Mouse (Mus musculus): ENCODE measurements around the gene Klhl36. TPM values are rescaled to one million over a fixed set of nuclear protein-coding genes. Genes with fewer than 3 reads are reported as not detected.

Klhl36 gene
- polyA plus RNA-seq, 1 experiment from 2014 or later = 13.0 TPM

GRCm38 (mm10) chr8:119853521-119853920 is 8.5 kb upstream of the Klhl36 start:
- no peak overlapping the region for H3K9ac ChIP-seq (replicated peaks)
- H3K36me3 ChIP-seq = no peaks in the 10 kb centered on the region
- H3K9me3 ChIP-seq = no peaks in the 10 kb centered on the region
- ATAC-seq = no peak
- no peaks in the 10 kb centered on the region for H3K27me3 ChIP-seq
- no peak overlapping the region for H3K27ac ChIP-seq
- WGBS = 57% methylated on average over 8 of the region's 8 CpGs
- no peak overlapping the region for H3K4me2 ChIP-seq (replicated peaks)
- H3K4me3 ChIP-seq (replicated peaks) = no peak overlapping the region
- no peaks in the 10 kb centered on the region for H3K4me1 ChIP-seq (replicated peaks)

GRCm38 (mm10) chr8:119854035-119854434 is 8.0 kb upstream of the Klhl36 start:
- Histone ChIP-seq H3K4me3 (replicated peaks) (no peak overlapping the region), H3K4me1 (replicated peaks) (no peaks in the 10 kb centered on the region), H3K27ac (no peak overlapping the region), H3K9ac (replicated peaks) (no peak overlapping the region), H3K4me2 (replicated peaks) (no peak overlapping the region), H3K36me3 (no peaks in the 10 kb centered on the region), H3K9me3 (no peaks in the 10 kb centered on the region), H3K27me3 (no peaks in the 10 kb centered on the region)
- 24% methylated on average over 5 of the region's 5 CpGs for WGBS
- ATAC-seq = no peak

- no peak overlapping the region for H3K9ac ChIP-seq (replicated peaks)
- H3K4me3 ChIP-seq (replicated peaks) = no peak overlapping the region
- H3K27me3 ChIP-seq = no peaks in the 10 kb centered on the region
- ATAC-seq = no peak
- H3K36me3 ChIP-seq = no peaks in the 10 kb centered on the region
- H3K9me3 ChIP-seq = no peaks in the 10 kb centered on the region
- H3K4me1 ChIP-seq (replicated peaks) = no peaks in the 10 kb centered on the region
- 88% methylated on average over 5 of the region's 5 CpGs for WGBS
- no peak overlapping the region for H3K27ac ChIP-seq
- no peak overlapping the region for H3K4me2 ChIP-seq (replicated peaks)
These were observed 6.4 kb upstream of the Klhl36 start for GRCm38 (mm10) chr8:119855656-119856055.

- H3K27me3 ChIP-seq = no peaks in the 10 kb centered on the region
- no peak overlapping the region for H3K9ac ChIP-seq (replicated peaks)
- no peak overlapping the region for H3K27ac ChIP-seq
- H3K4me2 ChIP-seq (replicated peaks) = no peak overlapping the region
- peaks cover 8% of the 10 kb centered on the region for H3K4me1 ChIP-seq (replicated peaks)
- no peak overlapping the region for H3K4me3 ChIP-seq (replicated peaks)
- no peak for ATAC-seq
- H3K9me3 ChIP-seq = no peaks in the 10 kb centered on the region
- 79% methylated on average over 6 of the region's 6 CpGs for WGBS
- no peaks in the 10 kb centered on the region for H3K36me3 ChIP-seq
These were observed 4.3 kb upstream of the Klhl36 start for GRCm38 (mm10) chr8:119857767-119858166.

GRCm38 (mm10) chr8:119862390-119862734 is 296 bp downstream of the Klhl36 start:
- Histone ChIP-seq H3K27ac (peak overlapping the region; percentile 58; the same call in 1 of the 2 replicates), H3K4me3 (replicated peaks) (peak overlapping the region; percentile 78), H3K4me2 (replicated peaks) (peak overlapping the region; percentile 87), H3K9ac (replicated peaks) (peak overlapping the region; percentile 81), H3K27me3 (peaks cover 4% of the 10 kb centered on the region; the same call in 1 of the 2 replicates), H3K4me1 (replicated peaks) (peaks cover 17% of the 10 kb centered on the region), H3K9me3 (no peaks in the 10 kb centered on the region), H3K36me3 (0 out of 2 replicates have a peak, but pooled peaks cover 3% of the 10 kb centered on the region)
- 1% methylated on average over 19 of the region's 19 CpGs for WGBS
- no peak for ATAC-seq

GRCm38 (mm10) chr8:119862749-119863148 is 683 bp downstream of the Klhl36 start:
- peak overlapping the region; percentile 81 for H3K9ac ChIP-seq (replicated peaks)
- H3K27ac ChIP-seq = no peak overlapping the region
- peak overlapping the region; percentile 78 for H3K4me3 ChIP-seq (replicated peaks)
- 0 out of 2 replicates have a peak, but pooled peaks cover 3% of the 10 kb centered on the region for H3K36me3 ChIP-seq
- H3K4me2 ChIP-seq (replicated peaks) = peak overlapping the region; percentile 87
- no peaks in the 10 kb centered on the region for H3K9me3 ChIP-seq
- H3K27me3 ChIP-seq = peaks cover 4% of the 10 kb centered on the region; the same call in 1 of the 2 replicates
- no peak for ATAC-seq
- 10% methylated on average over 6 of the region's 6 CpGs for WGBS
- peaks cover 17% of the 10 kb centered on the region for H3K4me1 ChIP-seq (replicated peaks)

- Histone ChIP-seq H3K4me1 (replicated peaks) (no peaks in the 10 kb centered on the region), H3K27ac (no peak overlapping the region), H3K27me3 (no peaks in the 10 kb centered on the region), H3K36me3 (peaks cover 54% of the 10 kb centered on the region), H3K4me3 (replicated peaks) (no peak overlapping the region), H3K4me2 (replicated peaks) (no peak overlapping the region), H3K9me3 (peaks cover 8% of the 10 kb centered on the region), H3K9ac (replicated peaks) (no peak overlapping the region)
- no peak for ATAC-seq
- 80% methylated on average over 20 of the region's 20 CpGs for WGBS
These were observed 7.5 kb downstream of the Klhl36 start for GRCm38 (mm10) chr8:119869616-119870015.

- Histone ChIP-seq H3K4me2 (replicated peaks) (no peak overlapping the region), H3K4me1 (replicated peaks) (no peaks in the 10 kb centered on the region), H3K27ac (no peak overlapping the region), H3K9me3 (peaks cover 8% of the 10 kb centered on the region), H3K27me3 (no peaks in the 10 kb centered on the region), H3K9ac (replicated peaks) (no peak overlapping the region), H3K4me3 (replicated peaks) (no peak overlapping the region), H3K36me3 (peaks cover 78% of the 10 kb centered on the region)
- 98% methylated on average over 1 of the region's 1 CpGs for WGBS
- ATAC-seq = no peak
These were observed 11.1 kb downstream of the Klhl36 start for GRCm38 (mm10) chr8:119873181-119873580.

GRCm38 (mm10) chr8:119881301-119881700 is 19.2 kb downstream of the Klhl36 start:
- no peak for ATAC-seq
- WGBS = 73% methylated on average over 6 of the region's 6 CpGs
- Histone ChIP-seq H3K9me3 (no peaks in the 10 kb centered on the region), H3K4me1 (replicated peaks) (peaks cover 7% of the 10 kb centered on the region; the same call in 1 of the 2 replicates), H3K36me3 (peaks cover 21% of the 10 kb centered on the region), H3K4me3 (replicated peaks) (no peak overlapping the region), H3K4me2 (replicated peaks) (no peak overlapping the region), H3K27ac (no peak overlapping the region), H3K9ac (replicated peaks) (no peak overlapping the region), H3K27me3 (no peaks in the 10 kb centered on the region)

GRCm38 (mm10) chr8:119881917-119882316 is 19.9 kb downstream of the Klhl36 start:
- H3K4me3 ChIP-seq (replicated peaks) = no peak overlapping the region
- H3K9ac ChIP-seq (replicated peaks) = no peak overlapping the region
- H3K4me1 ChIP-seq (replicated peaks) = peaks cover 7% of the 10 kb centered on the region; the same call in 1 of the 2 replicates
- peaks cover 15% of the 10 kb centered on the region for H3K36me3 ChIP-seq
- H3K9me3 ChIP-seq = no peaks in the 10 kb centered on the region
- H3K27me3 ChIP-seq = no peaks in the 10 kb centered on the region
- WGBS = 80% methylated on average over 8 of the region's 8 CpGs
- ATAC-seq = no peak
- H3K4me2 ChIP-seq (replicated peaks) = no peak overlapping the region
- no peak overlapping the region for H3K27ac ChIP-seq

- WGBS = 95% methylated on average over 7 of the region's 7 CpGs
- Histone ChIP-seq H3K9me3 (no peaks in the 10 kb centered on the region), H3K4me2 (replicated peaks) (no peak overlapping the region), H3K4me3 (replicated peaks) (no peak overlapping the region), H3K36me3 (peaks cover 3% of the 10 kb centered on the region; the same call in 1 of the 2 replicates), H3K4me1 (replicated peaks) (peaks cover 13% of the 10 kb centered on the region), H3K27ac (no peak overlapping the region), H3K9ac (replicated peaks) (no peak overlapping the region), H3K27me3 (no peaks in the 10 kb centered on the region)
- ATAC-seq = no peak
These were observed 21.2 kb downstream of the Klhl36 start for GRCm38 (mm10) chr8:119883281-119883680.

GRCm38 (mm10) chr8:119885612-119886011 is 23.5 kb downstream of the Klhl36 start:
- no peak overlapping the region for H3K9ac ChIP-seq (replicated peaks)
- WGBS = 27% methylated on average over 3 of the region's 3 CpGs
- H3K4me1 ChIP-seq (replicated peaks) = peaks cover 13% of the 10 kb centered on the region
- no peaks in the 10 kb centered on the region for H3K36me3 ChIP-seq
- no peaks in the 10 kb centered on the region for H3K27me3 ChIP-seq
- H3K4me3 ChIP-seq (replicated peaks) = no peak overlapping the region
- 0 out of 2 replicates have a peak overlapping the region, but pooled peaks have one; percentile 7 for H3K27ac ChIP-seq
- H3K9me3 ChIP-seq = no peaks in the 10 kb centered on the region
- no peak overlapping the region for H3K4me2 ChIP-seq (replicated peaks)
- no peak for ATAC-seq

GRCm38 (mm10) chr8:119887130-119887529 is 25.1 kb downstream of the Klhl36 start:
- no peaks in the 10 kb centered on the region for H3K9me3 ChIP-seq
- no peaks in the 10 kb centered on the region for H3K27me3 ChIP-seq
- no peak for ATAC-seq
- no peak overlapping the region for H3K4me3 ChIP-seq (replicated peaks)
- no peak overlapping the region for H3K4me2 ChIP-seq (replicated peaks)
- peaks cover 13% of the 10 kb centered on the region for H3K4me1 ChIP-seq (replicated peaks)
- WGBS = 95% methylated on average over 3 of the region's 3 CpGs
- H3K9ac ChIP-seq (replicated peaks) = no peak overlapping the region
- H3K36me3 ChIP-seq = no peaks in the 10 kb centered on the region
- H3K27ac ChIP-seq = no peak overlapping the region

Data from midbrain, embryonic 13.5 days (tissue).